Mouse (Mus musculus): Measurements from ENCODE around the gene Fthl17d. TPM values are rescaled to one million over a fixed set of nuclear protein-coding genes. Genes with fewer than 3 reads are reported as not detected.
"Not testable (repeated sequence)": the region's sequence is repeated elsewhere in the genome, so short reads cannot be mapped to it uniquely, and the experiment has no call there.

Gene Fthl17d
- total RNA-seq (2021), result not detected
- long read RNA-seq, experiment 1, result 0 reads
- long read RNA-seq, experiment 2, result 0 reads

GRCm38 (mm10) chrX:8986655-8987054, at the start of gene Fthl17d:
Gene Fthl17d (minus strand): TSS chrX:8986755.
- intact Hi-C loops (cut with DNase I; ENCODE audit: low total_unique reads); DNase-seq: not testable (repeated sequence)

DNA sequence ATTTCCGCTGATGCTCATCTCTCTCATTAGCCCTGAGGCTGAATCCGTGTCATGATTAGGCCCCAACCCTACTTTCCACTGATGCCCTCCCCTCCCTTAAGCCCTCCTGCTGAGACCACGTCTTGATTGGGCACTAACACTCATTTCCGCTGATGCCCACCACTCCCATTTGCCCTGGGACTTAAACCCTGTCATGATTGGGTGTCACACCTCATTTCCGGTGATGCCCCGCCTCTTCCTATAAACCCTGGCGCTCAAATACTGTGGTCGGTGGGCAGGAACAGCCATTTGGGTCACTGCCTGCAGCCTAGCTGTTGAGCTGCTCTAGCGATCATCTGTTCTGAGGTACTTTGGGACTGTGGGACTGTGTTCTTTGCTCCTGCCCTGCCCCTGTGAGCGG, 46.6 kb upstream of the Fthl17d start, which contains the start of gene Fthl17e:
TSS of gene Fthl17e (plus strand) at position 301 of the 400 bp plus-strand sequence.
- intact Hi-C loops (cut with DNase I; ENCODE audit: low total_unique reads); DNase-seq: not testable (repeated sequence)

DNA sequence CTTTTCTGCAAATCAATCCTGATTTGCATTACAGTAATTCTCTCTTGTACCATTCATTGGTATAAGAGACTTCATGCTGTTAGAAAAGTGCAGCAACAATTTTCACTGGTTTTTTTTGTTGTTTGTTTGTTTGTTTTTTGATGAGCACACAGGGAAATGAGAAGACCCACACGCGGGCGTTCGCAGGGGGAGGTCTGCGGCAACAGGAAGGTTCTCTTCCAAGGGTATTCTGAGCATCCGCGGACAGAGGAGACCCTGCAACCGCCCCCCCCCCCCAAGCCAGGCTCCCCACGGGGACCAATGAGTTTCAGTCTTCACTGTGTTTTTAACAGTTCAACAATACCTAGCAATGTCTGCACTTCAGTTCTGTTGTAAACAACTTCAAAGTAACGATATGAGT, 32.9 kb upstream of the Fthl17d start:
- intact Hi-C loops (cut with DNase I; ENCODE audit: low total_unique reads), result no loop called here
- DNase-seq, result no peak

- intact Hi-C loops (cut with DNase I; ENCODE audit: low total_unique reads), result no loop called here
- no peak for DNase-seq
Measured at GRCm38 (mm10) chrX:9016079-9016478, 29.5 kb upstream of the Fthl17d start.

DNA sequence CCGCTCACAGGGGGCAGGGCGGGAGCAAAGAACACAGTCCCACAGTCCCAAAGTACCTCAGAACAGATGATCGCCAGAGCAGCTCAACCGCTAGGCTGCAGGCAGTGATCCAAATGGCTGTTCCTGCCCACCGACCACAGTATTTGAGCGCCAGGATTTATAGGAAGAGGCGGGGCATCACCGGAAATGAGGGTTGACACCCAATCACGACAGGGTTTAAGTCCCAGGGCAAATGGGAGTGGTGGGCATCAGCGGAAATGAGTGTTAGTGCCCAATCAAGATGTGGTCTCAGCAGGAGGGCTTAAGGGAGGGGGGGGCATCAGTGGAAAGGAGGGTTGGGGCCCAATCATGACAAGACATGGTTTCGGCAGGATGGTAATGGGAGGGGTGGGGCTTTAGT, 10.1 kb downstream of the Fthl17d start, which contains the start of gene Fthl17c:
TSS of gene Fthl17c (minus strand) at position 101 of the 400 bp plus-strand sequence.
- DNase-seq; intact Hi-C loops (cut with DNase I; ENCODE audit: low total_unique reads): not testable (repeated sequence)

- intact Hi-C loops (cut with DNase I; ENCODE audit: low total_unique reads); DNase-seq: not testable (repeated sequence)
Measured at GRCm38 (mm10) chrX:8964618-8965017, 21.9 kb downstream of the Fthl17d start.

DNA sequence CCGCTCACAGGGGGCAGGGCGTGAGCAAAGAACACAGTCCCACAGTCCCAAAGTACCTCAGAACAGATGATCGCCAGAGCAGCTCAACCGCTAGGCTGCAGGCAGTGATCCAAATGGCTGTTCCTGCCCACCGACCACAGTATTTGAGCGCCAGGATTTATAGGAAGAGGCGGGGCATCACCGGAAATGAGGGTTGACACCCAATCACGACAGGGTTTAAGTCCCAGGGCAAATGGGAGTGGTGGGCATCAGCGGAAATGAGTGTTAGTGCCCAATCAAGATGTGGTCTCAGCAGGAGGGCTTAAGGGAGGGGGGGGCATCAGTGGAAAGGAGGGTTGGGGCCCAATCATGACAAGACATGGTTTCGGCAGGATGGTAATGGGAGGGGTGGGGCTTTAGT, 23.7 kb downstream of the Fthl17d start, which contains the start of gene Fthl17b:
TSS of gene Fthl17b (minus strand) at position 101 of the 400 bp plus-strand sequence.
- DNase-seq; intact Hi-C loops (cut with DNase I; ENCODE audit: low total_unique reads): not testable (repeated sequence)

DNA sequence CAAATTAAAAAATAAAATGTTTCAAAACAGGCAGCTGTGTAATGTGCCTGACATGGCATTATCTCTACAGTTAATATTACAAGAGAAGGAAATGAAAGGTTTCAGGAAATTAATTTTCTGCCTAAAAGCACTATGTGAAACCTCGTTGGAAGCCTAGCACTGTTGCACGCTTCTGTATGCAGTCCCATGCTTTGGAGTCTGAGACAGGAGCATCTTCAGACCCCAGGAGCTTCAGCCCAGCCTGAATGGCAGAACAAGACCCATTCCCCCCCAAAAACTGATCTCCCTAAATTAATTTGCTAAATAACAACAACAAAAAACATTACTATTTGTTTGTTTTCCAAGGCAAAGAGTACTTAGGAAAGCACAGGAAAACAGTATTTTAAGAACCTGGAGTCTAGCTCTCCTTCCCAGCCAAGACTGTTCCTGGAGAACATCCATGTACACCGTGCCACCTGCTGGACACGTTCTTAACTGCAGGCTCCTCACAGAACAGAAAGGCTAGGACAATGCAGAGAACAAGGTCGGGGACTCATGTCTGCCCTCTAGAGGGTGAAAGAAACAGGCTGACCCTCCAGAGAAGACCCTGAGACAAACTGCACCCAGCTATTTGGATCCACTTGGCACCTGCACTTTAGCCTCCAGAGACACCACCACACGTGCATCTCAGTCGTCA, 38.3 kb downstream of the Fthl17d start:
- peak; percentile 66 for DNase-seq
- intact Hi-C loops (cut with DNase I; ENCODE audit: low total_unique reads), result not testable (repeated sequence)

GRCm38 (mm10) chrX:8944041-8944440, 42.5 kb downstream of the Fthl17d start:
- no peak for DNase-seq
- intact Hi-C loops (cut with DNase I; ENCODE audit: low total_unique reads), result no loop called here

Other genes with a start within 250 kb of the Fthl17d start
- not detected for gene Ssx9, start 238.3 kb downstream of the Fthl17d start, total RNA-seq (2021)
- gene Ssxb5, start 183.1 kb downstream of the Fthl17d start, total RNA-seq (2021), result not detected
- gene Gm6592, start 142.8 kb downstream of the Fthl17d start, total RNA-seq (2021), result not detected
- gene Gm5751, start 112.5 kb downstream of the Fthl17d start, total RNA-seq (2021), result not detected
- gene B630019K06Rik, start 94.4 kb downstream of the Fthl17d start, total RNA-seq (2021), result 1 to 10 TPM in 1 of 2 experiments, under 1 TPM in 1; 0.73 to 1.3 TPM
- gene Fthl17b, start 23.8 kb downstream of the Fthl17d start, total RNA-seq (2021), result not detected
- gene Fthl17c, start 10.2 kb downstream of the Fthl17d start, total RNA-seq (2021), result not detected
- gene Fthl17e, start 46.7 kb upstream of the Fthl17d start, total RNA-seq (2021), result not detected
- not detected for gene Fthl17f, start 76.3 kb upstream of the Fthl17d start, total RNA-seq (2021)
- gene 4930402K13Rik, start 117.8 kb upstream of the Fthl17d start, total RNA-seq (2021), result not detected
- under 1 TPM; 0.18 to 0.60 TPM for gene Lancl3, start 213.1 kb upstream of the Fthl17d start, total RNA-seq (2021)